Mouse (Mus musculus): ENCODE measurements around the gene Vgll3. TPM values are rescaled to one million over a fixed set of nuclear protein-coding genes. Genes with fewer than 3 reads are reported as not detected.

Vgll3 gene
- total and polyA plus RNA-seq, 3 experiments, result not detected

DNA sequence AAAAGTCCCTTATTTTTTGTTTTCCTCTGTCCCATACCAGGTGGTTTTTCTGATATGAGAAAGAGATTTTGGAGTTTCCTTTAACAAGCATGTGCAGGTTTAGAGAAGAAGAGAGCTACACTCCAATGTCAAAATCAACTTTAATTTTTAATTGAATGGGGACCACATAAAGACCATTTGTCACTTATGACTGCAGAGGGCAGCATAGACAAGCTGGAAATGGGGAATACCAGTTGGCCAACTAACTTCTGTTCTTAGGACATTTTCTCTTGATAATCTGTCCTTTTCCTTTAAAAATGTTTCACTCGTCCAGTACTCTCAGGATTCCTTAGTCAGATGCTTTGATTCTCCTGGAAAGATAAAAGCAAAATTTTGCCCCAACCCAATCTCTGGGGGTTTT, 29.1 kb upstream of the Vgll3 start:
- Histone ChIP-seq H3K4me3 (ENCODE audit: control insufficient read depth in 1 of 2, insufficient read depth in 1 of 2, low read depth in 2 of 2, low read length in 2 of 2) (no peak overlapping the region), H3K36me3 (ENCODE audit: control insufficient read depth in 1 of 2, insufficient read depth in 2 of 2, low read length in 2 of 2) (no peaks in the 10 kb centered on the region), H3K9me3 (replicated peaks; ENCODE audit: insufficient read depth, low read length) (no peaks in the 10 kb centered on the region), H3K9ac (ENCODE audit: control insufficient read depth, low read depth, low read length, poor library complexity, severe bottlenecking) (no peak overlapping the region), H3K79me2 (ENCODE audit: control insufficient read depth, insufficient read depth, low read length, poor library complexity) (no peaks in the 10 kb centered on the region), H3K27me3 (ENCODE audit: control insufficient read depth in 1 of 2, insufficient read depth in 2 of 2, low read length in 2 of 2) (no peaks in the 10 kb centered on the region), H3K4me1 (ENCODE audit: control insufficient read depth in 1 of 2, insufficient read depth in 2 of 2, low read length in 2 of 2) (no peaks in the 10 kb centered on the region), H3K27ac (ENCODE audit: control insufficient read depth, low read depth, low read length) (no peak overlapping the region)
- DNase-seq (ENCODE audit: low read depth, low spot score), result no peak
- TF ChIP-seq ETS1 (IDR thresholded peaks at IDR 0.05; ENCODE audit: low read depth, low read length) (no peak), POLR2A (IDR thresholded peaks at IDR 0.05; ENCODE audit: control insufficient read depth in 1 of 2, insufficient read depth in 1 of 2, low read depth in 1 of 2, low read length in 2 of 2, poor library complexity in 1 of 2) (no peak), GATA1 (IDR thresholded peaks at IDR 0.05; ENCODE audit: low read depth, low read length) (no peak), KAT2A (conservative IDR thresholded peaks at IDR 0.05; ENCODE audit: low read depth, low read length) (no peak), EP300 (IDR thresholded peaks at IDR 0.05; ENCODE audit: low read depth in 1 of 2, low read length in 2 of 2) (no peak), RAD21 (IDR thresholded peaks at IDR 0.05; ENCODE audit: low read depth, low read length) (no peak), SMC3 (IDR thresholded peaks at IDR 0.05; ENCODE audit: low read depth, low read length) (no peak), MEF2A (IDR thresholded peaks at IDR 0.05; ENCODE audit: extremely low read depth, insufficient replicate concordance, low read depth, low read length, poor library complexity, severe bottlenecking) (no peak), MYC (IDR thresholded peaks at IDR 0.05; ENCODE audit: low read depth, low read length) (no peak), JUND (IDR thresholded peaks at IDR 0.05; ENCODE audit: low read depth, low read length) (no peak), TAL1 (IDR thresholded peaks at IDR 0.05; ENCODE audit: low read length) (no peak), MAZ (IDR thresholded peaks at IDR 0.05; ENCODE audit: low read depth, low read length) (no peak), ELF1 (IDR thresholded peaks at IDR 0.05; ENCODE audit: low read depth, low read length) (no peak)

DNA sequence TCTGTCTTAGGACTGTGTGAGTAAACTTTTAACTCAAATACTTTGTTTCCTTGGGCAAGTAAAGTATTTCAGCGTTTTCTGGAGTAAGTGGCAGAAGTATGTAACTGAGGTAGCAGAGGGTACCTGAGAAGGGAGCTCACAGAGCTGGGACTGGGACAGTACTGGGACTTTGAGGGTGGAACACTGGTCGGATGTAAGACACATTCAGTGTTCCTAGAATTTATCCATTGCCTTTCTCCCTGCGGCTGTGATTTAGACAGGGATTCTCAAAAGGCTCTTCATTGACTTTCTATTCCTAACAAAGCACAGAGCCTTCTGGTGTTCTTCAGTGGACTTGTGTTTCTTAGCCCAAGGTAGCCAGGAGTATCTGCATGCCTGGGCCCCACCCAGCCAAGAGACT, 1.0 kb downstream of the Vgll3 start:
- Histone ChIP-seq H3K4me1 (ENCODE audit: control insufficient read depth in 1 of 2, insufficient read depth in 2 of 2, low read length in 2 of 2) (no peaks in the 10 kb centered on the region), H3K27me3 (ENCODE audit: control insufficient read depth in 1 of 2, insufficient read depth in 2 of 2, low read length in 2 of 2) (no peaks in the 10 kb centered on the region), H3K9me3 (replicated peaks; ENCODE audit: insufficient read depth, low read length) (no peaks in the 10 kb centered on the region), H3K4me3 (ENCODE audit: control insufficient read depth in 1 of 2, insufficient read depth in 1 of 2, low read depth in 2 of 2, low read length in 2 of 2) (no peak overlapping the region), H3K27ac (ENCODE audit: control insufficient read depth, low read depth, low read length) (no peak overlapping the region), H3K36me3 (ENCODE audit: control insufficient read depth in 1 of 2, insufficient read depth in 2 of 2, low read length in 2 of 2) (no peaks in the 10 kb centered on the region), H3K9ac (ENCODE audit: control insufficient read depth, low read depth, low read length, poor library complexity, severe bottlenecking) (no peak overlapping the region), H3K79me2 (ENCODE audit: control insufficient read depth, insufficient read depth, low read length, poor library complexity) (no peaks in the 10 kb centered on the region)
- no peak for DNase-seq (ENCODE audit: low read depth, low spot score)
- no peak for TF ChIP-seq USF1 (IDR thresholded peaks at IDR 0.05; ENCODE audit: low read depth, low read length)
- TF ChIP-seq RCOR1 (IDR thresholded peaks at IDR 0.05; ENCODE audit: low read depth, low read length), result no peak
- no peak for TF ChIP-seq GATA1 (IDR thresholded peaks at IDR 0.05; ENCODE audit: low read depth, low read length)
- TF ChIP-seq EP300 (IDR thresholded peaks at IDR 0.05; ENCODE audit: low read depth in 1 of 2, low read length in 2 of 2), result no peak
- TF ChIP-seq CHD1 (IDR thresholded peaks at IDR 0.05; ENCODE audit: low read depth, low read length), result no peak
- TF ChIP-seq ZMIZ1 (IDR thresholded peaks at IDR 0.05; ENCODE audit: low read depth, low read length), result no peak
- no peak for TF ChIP-seq USF2 (IDR thresholded peaks at IDR 0.05; ENCODE audit: borderline replicate concordance in 1 of 2, insufficient read depth in 1 of 2, low read depth in 1 of 2, low read length in 2 of 2)
- no peak for TF ChIP-seq POLR2AphosphoS5 (IDR thresholded peaks at IDR 0.05; ENCODE audit: borderline replicate concordance, low read depth, low read length)
- TF ChIP-seq ZNF384 (IDR thresholded peaks at IDR 0.05; ENCODE audit: low read depth, low read length), result no peak

Measured in MEL (cell line).